Mouse (Mus musculus) cortical plate, adult 2 months (tissue): ENCODE results near the gene Hectd3.

Experiments
- CTCF ChIP-seq: fragments of 200-500 bp; IDR thresholded peaks from 2 replicates; pipeline ENCODE4 v1.5.1; 2011; ENCODE audit warnings: mild to moderate bottlenecking, control low read depth, low read length; ENCODE audit not compliant: insufficient read depth; ENCODE audit errors: extremely low read depth
- POLR2A ChIP-seq: fragments of 200-500 bp; IDR thresholded peaks from 2 replicates; pipeline ENCODE4 v1.6.1; 2011; ENCODE audit warnings: mild to moderate bottlenecking, low read length, control low read depth; ENCODE audit not compliant: insufficient read depth; ENCODE audit errors: extremely low read depth

DNA sequence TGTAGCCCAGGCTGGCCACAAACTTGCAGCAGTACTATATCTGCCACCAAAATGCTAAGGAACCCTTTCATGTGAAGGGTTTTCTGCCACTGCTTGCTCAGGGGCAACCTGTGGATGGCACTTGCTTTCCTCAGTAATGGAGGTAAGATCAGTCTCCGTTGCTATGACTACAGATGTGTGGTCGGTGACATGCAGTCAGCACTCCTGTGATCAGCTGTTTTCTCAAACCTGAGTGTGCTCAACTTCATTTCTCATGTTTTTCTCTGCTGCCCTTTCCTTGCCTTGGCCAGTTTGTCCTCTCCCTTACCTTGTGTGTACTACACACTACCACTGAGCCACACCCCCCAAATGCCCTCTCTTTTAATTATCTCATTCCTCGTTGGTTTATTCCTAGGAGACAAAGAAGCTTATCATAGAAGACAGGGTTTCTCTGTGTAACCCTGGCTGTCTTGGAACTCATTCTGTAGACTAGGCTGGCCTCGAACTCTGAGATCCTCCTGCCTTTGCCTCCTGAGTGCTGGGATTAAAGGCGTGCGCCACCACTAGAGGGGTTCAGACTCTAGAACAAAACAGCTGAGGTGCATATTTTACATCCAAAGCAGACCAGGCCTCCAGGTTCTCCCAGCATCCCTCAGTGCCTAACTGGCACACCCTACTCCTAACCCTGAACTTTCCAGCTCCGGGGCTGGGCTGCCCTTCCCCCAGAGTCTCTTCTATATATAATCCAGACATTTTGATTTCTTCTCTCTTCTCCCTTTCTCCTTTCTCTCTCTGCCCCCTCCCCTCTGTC, 10.7 kb downstream of the Hectd3 start:
- TF ChIP-seq CTCF (no peak), POLR2A (no peak)
